Mouse (Mus musculus): ENCODE measurements around the gene Ms4a14.
"Not testable (repeated sequence)": the region's sequence is repeated elsewhere in the genome, so short reads cannot be mapped to it uniquely, and the experiment has no call there.

Ms4a14 gene

GRCm38 (mm10) chr19:11262932-11263331 is 51.3 kb downstream of the Ms4a14 start:
- not testable (repeated sequence) for DNase-seq (ENCODE audit: low spot score)

DNA sequence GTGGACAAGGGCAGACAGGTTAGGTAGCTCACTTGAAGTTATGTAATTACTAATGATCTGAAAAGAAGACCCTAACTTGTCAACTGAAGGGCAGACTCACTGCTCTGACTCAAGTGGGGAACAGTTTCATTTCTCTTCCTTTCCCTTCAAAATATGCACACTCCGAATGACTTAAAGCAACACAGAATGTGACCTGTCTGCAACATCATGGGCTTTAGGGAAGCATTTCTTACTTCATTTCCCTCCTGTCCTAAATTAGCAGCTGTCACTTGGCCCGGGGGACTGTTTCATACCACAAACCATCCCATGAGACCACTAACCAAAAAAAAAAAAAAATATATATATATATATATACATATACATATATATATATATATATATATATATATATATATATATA is 52.7 kb downstream of the Ms4a14 start:
- no peak for DNase-seq (ENCODE audit: low spot score)
